Mouse (Mus musculus) intestine, embryonic 16.5 days (tissue): Measurements from ENCODE around the gene Rps6kb2. TPM values are rescaled to one million over a fixed set of nuclear protein-coding genes. Genes with fewer than 3 reads are reported as not detected.

Experiments used
- ATAC-seq: fragments of 200-750 bp; cut with Nextera tagmentation; 2 replicates; pipeline ENCODE4 v1.8.0; 2017; ENCODE audit warnings: moderate TSS enrichment, moderate library complexity
- H3K27ac ChIP-seq: fragments of 300-500 bp; sonication (generic); 2 replicates; pipeline ENCODE4 v1.5.1; 2014; ENCODE audit warnings: mild to moderate bottlenecking, low read length
- H3K27me3 ChIP-seq: fragments of 300-500 bp; sonication (generic); replicated peaks from 2 replicates; pipeline ENCODE4 v1.6.1; 2014; ENCODE audit warnings: low read length, control low read depth, mixed read lengths; ENCODE audit not compliant: control insufficient read depth, insufficient read depth
- H3K36me3 ChIP-seq: fragments of 300-500 bp; sonication (generic); 2 replicates; pipeline ENCODE4 v1.6.1; 2014; ENCODE audit warnings: low read length, control low read depth; ENCODE audit not compliant: control insufficient read depth, insufficient read depth
- H3K4me1 ChIP-seq: fragments of 300-500 bp; sonication (generic); 2 replicates; pipeline ENCODE4 v1.6.1; 2014; ENCODE audit warnings: low read length, control low read depth, mixed read lengths; ENCODE audit not compliant: control insufficient read depth, insufficient read depth
- H3K4me2 ChIP-seq: fragments of 300-500 bp; sonication (generic); 2 replicates; pipeline ENCODE4 v1.6.1; 2014; ENCODE audit warnings: low read depth, low read length, control low read depth
- H3K4me3 ChIP-seq: fragments of 300-500 bp; sonication (generic); 2 replicates; pipeline ENCODE4 v1.5.1; 2014; ENCODE audit warnings: mild to moderate bottlenecking, low read length
- H3K9ac ChIP-seq: fragments of 300-500 bp; sonication (generic); 2 replicates; pipeline ENCODE4 v1.6.1; 2014; ENCODE audit warnings: low read depth, low read length
- H3K9me3 ChIP-seq: fragments of 300-500 bp; sonication (generic); 2 replicates; pipeline ENCODE4 v1.6.1; 2016; ENCODE audit warnings: low read length, control low read depth; ENCODE audit not compliant: control insufficient read depth
- WGBS: fragments of 180-500 bp; shearing (Covaris S2); extraction: QIAGEN DNeasy Blood & Tissue Kit; methylation state at CpG from one replicate; pipeline ENCODE4 v1.1.7; 2014; 5-methylcytosine and 5-hydroxymethylcytosine counted together
- polyA plus RNA-seq: library from polyadenylated mRNA; unstranded; fragments of >200 nt; fragmentation: Nextera tagmentation; extraction: Ambion mirVana; gene quantifications from 2 replicates; pipeline ENCODE4 v1.2.1, GENCODE M21; 2015

The Rps6kb2 gene
- polyA plus RNA-seq, 1 experiment from 2014 or later: 49.7 TPM

DNA sequence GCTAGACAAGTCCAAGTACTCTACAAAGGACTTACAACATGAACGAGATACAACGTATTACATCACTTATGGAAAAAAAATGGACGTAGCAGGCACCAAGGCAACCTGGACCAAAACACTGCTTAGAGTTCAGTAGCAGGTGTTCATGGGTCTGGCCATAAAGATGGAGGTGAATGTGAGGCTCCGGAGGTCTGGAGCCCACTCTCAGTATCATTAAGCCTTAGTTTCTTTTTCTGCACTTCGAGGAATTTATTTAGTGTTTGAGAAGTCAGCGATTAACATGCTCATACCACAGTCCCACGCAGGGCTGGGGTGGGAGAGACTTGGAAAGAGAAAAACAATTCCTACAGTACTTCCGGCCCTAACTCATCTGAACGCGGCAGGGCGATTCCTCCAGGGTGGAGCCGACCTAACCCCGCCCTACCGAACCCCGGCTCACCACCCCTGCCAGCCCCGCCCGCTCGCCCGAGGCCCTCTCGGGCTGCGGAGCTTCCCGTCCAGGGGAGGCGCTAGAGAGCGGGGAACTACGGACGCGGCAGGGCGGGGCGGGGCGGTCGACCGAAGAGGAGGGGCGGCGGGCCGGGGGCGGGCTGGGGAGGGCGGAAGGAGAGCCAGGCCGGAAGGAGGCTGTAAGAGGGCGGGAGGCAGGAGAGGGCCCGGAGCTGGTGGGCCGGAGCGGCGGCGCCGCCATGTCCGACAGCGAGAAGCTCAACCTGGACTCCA is 28.5 kb upstream of the Rps6kb2 start, which contains the start of gene Ppp1ca:
Gene Ppp1ca (plus strand): TSS at position 538 of the 723 bp plus-strand sequence.
- peak within 1 kb of the TSS; percentile 99 for H3K9ac ChIP-seq
- H3K9me3 ChIP-seq: no peaks in the 10 kb centered on the region
- no peaks in the 10 kb centered on the region for H3K27me3 ChIP-seq
- peak; percentile 95 for ATAC-seq
- H3K36me3 ChIP-seq: peaks cover 17% of the 10 kb centered on the region; the same call in 1 of the 2 replicates
- peaks cover 40% of the 10 kb centered on the region for H3K4me1 ChIP-seq
- peak within 1 kb of the TSS; percentile 74 for H3K4me2 ChIP-seq
- peak within 1 kb of the TSS; percentile 95 for H3K4me3 ChIP-seq
- peak within 1 kb of the TSS; percentile 97 for H3K27ac ChIP-seq
- WGBS: 4% methylated on average over 33 of the region's 47 CpGs

DNA sequence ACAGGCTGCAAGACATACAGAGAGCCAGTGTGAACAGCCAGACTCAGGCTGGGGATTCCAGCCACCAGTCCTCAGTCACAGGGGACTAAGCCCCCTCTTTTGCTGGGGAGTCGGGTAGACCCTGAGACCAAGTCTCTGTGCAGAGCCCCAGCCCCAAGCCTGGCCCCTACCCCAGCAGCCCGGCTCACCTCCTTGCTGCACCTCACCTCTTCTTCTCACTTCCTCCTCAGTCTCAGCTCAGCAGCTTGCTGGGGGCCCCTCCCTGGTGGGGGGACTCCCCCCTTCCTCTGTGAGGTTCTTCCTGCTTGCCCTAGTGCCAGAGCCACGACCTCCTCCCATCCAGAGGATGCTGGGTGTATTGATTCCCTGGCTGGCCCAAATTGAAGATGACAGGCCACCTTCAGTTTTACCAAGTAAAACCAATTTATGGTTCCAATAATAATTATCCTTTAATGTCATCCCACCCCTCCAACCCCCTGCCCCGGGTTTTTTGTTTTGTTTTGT is 27.7 kb upstream of the Rps6kb2 start, which contains the start of gene Tbc1d10c:
Gene Tbc1d10c (minus strand): TSS at position 454 of the 504 bp plus-strand sequence.
- H3K9ac ChIP-seq: peak within 1 kb of the TSS; percentile 99
- H3K27ac ChIP-seq: peak within 1 kb of the TSS; percentile 97
- H3K4me1 ChIP-seq: peaks cover 32% of the 10 kb centered on the region
- 38% methylated on average over 4 of the region's 4 CpGs for WGBS
- no peak for ATAC-seq
- H3K36me3 ChIP-seq: peaks cover 17% of the 10 kb centered on the region; the same call in 1 of the 2 replicates
- no peaks in the 10 kb centered on the region for H3K27me3 ChIP-seq
- peak within 1 kb of the TSS; percentile 74 for H3K4me2 ChIP-seq
- no peaks in the 10 kb centered on the region for H3K9me3 ChIP-seq
- H3K4me3 ChIP-seq: peak within 1 kb of the TSS; percentile 95

DNA sequence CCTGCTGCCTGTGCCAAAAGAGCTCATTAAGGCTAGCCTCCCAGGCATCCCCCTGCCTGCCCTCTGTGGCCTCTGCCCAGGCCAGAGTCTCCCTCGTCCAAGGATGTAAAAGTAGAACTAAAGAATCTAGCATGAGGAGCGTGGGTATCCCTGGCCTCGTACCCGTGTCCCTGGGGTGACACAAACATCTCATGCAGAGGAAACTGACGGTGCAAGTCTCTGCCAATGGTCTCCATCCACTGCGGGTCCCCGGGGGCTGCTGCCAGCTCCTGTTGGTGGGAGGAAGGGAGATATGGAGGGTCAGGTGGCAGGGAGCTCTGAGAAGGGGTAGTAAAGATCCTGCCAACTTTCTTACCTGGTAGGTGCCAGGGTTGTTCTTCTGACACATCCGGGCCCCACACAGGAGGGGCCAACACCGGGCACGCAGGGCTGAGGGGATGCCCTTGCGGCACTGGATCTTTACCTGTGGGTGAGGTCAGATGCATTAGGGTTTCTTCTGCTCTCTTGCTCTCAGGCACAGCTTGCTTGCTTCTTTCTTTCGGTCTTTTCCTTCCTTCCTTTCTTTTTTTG is 26.0 kb upstream of the Rps6kb2 start:
- no peak for ATAC-seq
- H3K4me3 ChIP-seq: no peak overlapping the region
- no peaks in the 10 kb centered on the region for H3K9me3 ChIP-seq
- H3K4me1 ChIP-seq: peaks cover 27% of the 10 kb centered on the region
- 0 out of 2 replicates have a peak, but pooled peaks cover 6% of the 10 kb centered on the region for H3K36me3 ChIP-seq
- no peak overlapping the region for H3K4me2 ChIP-seq
- H3K9ac ChIP-seq: no peak overlapping the region
- H3K27me3 ChIP-seq: no peaks in the 10 kb centered on the region
- 90% methylated on average over 12 of the region's 12 CpGs for WGBS
- no peak overlapping the region for H3K27ac ChIP-seq

DNA sequence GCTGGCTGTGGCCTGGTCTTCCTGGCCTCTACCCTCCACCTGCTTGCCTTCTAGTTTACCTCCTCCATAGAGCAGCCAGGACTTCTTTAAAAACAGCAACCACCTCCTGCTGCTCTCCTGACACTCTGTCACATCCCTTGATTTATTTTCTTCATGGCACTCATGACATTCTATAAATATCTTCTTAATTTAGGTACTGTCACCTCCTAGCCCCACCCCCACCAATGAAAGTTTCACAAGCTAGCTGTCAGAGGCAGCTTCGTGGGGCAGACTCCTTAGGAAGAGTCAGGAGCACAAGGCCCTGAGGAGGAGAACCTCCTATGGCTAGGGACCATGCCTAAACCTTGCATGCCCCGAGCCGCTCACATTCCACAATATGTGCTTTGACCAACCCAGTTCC is 24.1 kb upstream of the Rps6kb2 start:
- no peak overlapping the region for H3K4me2 ChIP-seq
- peaks cover 15% of the 10 kb centered on the region for H3K4me1 ChIP-seq
- no peaks in the 10 kb centered on the region for H3K36me3 ChIP-seq
- no peak overlapping the region for H3K27ac ChIP-seq
- WGBS: 79% methylated on average over 3 of the region's 3 CpGs
- H3K4me3 ChIP-seq: no peak overlapping the region
- H3K9ac ChIP-seq: no peak overlapping the region
- ATAC-seq: no peak
- no peaks in the 10 kb centered on the region for H3K9me3 ChIP-seq
- H3K27me3 ChIP-seq: no peaks in the 10 kb centered on the region

DNA sequence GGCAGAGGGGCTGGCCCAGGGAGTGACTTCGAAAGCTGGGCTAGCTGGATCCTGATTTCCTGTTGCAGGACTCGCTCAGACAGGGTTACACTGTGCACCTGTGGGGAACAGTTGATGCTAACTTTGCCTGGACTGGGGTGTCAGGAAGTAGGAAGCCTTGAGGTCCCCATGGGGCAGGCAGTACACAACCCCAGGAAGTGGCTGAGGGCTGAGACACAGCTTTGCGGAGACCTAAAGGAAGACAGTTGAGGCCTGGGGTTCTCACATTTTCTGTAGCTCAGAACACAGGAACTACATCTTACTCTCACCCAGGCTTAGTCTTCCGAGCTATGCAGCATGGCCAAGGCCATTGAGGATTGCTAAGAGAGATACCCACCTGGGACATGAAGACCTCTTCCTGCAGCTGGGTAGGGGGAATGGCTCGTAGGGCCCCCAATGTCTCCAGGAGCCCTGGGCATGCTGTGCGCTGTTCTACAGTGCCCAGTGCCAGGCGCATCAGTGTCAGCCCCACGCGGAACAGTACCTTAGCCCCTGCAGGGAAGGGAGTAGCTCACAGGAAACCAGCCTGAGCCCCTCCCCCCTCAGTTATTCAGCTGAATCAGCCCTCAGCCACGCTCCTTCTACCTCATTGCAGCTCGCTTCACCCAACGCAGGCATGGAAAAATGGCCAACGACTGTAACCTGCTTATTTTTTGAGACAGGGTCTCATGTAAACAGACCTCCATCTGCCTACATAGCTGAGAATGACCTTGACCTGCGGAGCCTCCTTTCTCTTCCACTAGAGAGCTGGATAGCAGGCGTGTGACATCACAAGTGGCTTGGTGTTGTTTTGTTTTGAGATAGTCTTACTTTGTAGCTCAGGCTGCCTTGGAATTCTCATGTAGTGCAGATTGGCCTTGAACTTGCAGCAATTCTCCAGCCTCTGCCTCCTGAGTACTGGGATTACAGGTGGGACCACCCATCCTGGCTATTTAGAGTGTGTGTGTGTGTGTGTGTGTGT is 22.1 kb upstream of the Rps6kb2 start:
- H3K4me1 ChIP-seq: peaks cover 12% of the 10 kb centered on the region
- H3K9me3 ChIP-seq: no peaks in the 10 kb centered on the region
- H3K27ac ChIP-seq: no peak overlapping the region
- no peaks in the 10 kb centered on the region for H3K36me3 ChIP-seq
- H3K4me2 ChIP-seq: no peak overlapping the region
- no peak overlapping the region for H3K4me3 ChIP-seq
- no peak overlapping the region for H3K9ac ChIP-seq
- H3K27me3 ChIP-seq: no peaks in the 10 kb centered on the region
- 0 out of 2 replicates have a peak, but pooled peaks have one; percentile 32 for ATAC-seq
- WGBS: 51% methylated on average over 15 of the region's 15 CpGs

DNA sequence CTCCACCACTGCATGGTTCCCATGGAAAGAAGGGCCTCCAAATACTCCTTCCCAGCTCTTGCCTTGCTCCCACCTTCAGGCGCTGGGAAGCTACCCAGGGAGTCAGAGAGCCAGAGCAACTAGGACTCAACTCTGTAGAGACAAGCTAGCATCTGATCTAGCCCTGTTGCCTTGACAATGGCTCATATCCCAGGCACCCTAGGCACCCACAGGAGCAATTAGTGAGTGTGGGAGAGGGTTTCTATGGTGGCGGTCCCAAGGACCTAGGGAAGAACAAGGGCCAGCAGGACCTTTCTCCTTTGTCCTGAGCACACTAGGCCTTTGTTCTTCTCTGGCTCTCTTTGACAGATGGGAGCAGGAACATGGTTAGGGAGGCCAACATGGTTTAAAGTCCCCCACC is 20.5 kb upstream of the Rps6kb2 start:
- peaks cover 12% of the 10 kb centered on the region for H3K4me1 ChIP-seq
- no peak overlapping the region for H3K4me2 ChIP-seq
- no peaks in the 10 kb centered on the region for H3K36me3 ChIP-seq
- no peak overlapping the region for H3K27ac ChIP-seq
- H3K27me3 ChIP-seq: no peaks in the 10 kb centered on the region
- no peak for ATAC-seq
- H3K9ac ChIP-seq: no peak overlapping the region
- WGBS: 84% methylated on average over 2 of the region's 2 CpGs
- no peak overlapping the region for H3K4me3 ChIP-seq
- H3K9me3 ChIP-seq: no peaks in the 10 kb centered on the region

DNA sequence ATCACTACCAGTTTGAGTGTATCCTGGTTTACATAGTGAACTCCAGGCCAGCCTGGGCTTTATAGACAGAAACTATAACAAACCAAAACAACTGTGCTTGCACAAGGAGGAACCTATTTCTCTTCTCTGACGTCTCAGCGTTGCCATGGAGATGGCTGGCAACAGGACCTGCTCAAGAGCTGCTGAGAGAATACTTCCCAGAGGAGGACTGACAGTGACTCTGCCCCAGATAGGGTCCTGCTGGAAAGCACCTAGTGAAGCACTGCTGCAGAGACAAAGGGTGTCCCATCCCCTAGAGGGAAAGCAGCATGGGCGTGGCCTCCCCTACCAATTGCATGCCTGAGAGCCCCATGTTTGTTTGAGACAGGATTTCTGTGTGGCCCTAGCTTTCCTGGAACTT is 18.7 kb upstream of the Rps6kb2 start:
- H3K27ac ChIP-seq: no peak overlapping the region
- no peak overlapping the region for H3K9ac ChIP-seq
- 29% methylated on average over 3 of the region's 3 CpGs for WGBS
- no peaks in the 10 kb centered on the region for H3K36me3 ChIP-seq
- no peaks in the 10 kb centered on the region for H3K27me3 ChIP-seq
- no peaks in the 10 kb centered on the region for H3K9me3 ChIP-seq
- H3K4me2 ChIP-seq: no peak overlapping the region
- no peak overlapping the region for H3K4me3 ChIP-seq
- H3K4me1 ChIP-seq: peaks cover 12% of the 10 kb centered on the region
- peak; percentile 45; the same call in 1 of the 2 replicates for ATAC-seq

DNA sequence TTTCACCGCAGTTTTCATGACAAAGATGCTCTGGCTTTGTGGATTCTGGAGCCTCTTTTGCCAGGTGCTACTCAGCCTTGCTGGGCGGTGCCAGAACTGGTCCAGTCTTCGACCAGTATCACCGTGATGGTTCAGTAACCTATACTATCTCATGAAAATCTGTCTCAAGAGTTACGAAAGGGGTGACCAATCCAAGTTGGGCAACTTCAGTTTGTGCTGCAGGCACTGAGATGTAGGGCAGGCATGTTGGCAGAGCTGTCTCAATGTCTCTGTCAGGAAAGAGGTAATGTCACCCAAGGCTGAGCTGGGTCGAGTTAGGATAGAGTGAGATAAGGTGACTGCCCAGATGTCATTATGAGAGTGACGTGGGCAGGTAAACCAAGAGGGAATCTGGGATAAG is 17.3 kb upstream of the Rps6kb2 start:
- H3K4me2 ChIP-seq: no peak overlapping the region
- no peaks in the 10 kb centered on the region for H3K27me3 ChIP-seq
- no peaks in the 10 kb centered on the region for H3K36me3 ChIP-seq
- H3K27ac ChIP-seq: no peak overlapping the region
- 87% methylated on average over 7 of the region's 7 CpGs for WGBS
- H3K9me3 ChIP-seq: no peaks in the 10 kb centered on the region
- ATAC-seq: no peak
- H3K4me1 ChIP-seq: peaks cover 15% of the 10 kb centered on the region
- no peak overlapping the region for H3K4me3 ChIP-seq
- no peak overlapping the region for H3K9ac ChIP-seq
